9 mouse cellular contexts compared by ENCODE assay signal in the genomic region with DNA sequence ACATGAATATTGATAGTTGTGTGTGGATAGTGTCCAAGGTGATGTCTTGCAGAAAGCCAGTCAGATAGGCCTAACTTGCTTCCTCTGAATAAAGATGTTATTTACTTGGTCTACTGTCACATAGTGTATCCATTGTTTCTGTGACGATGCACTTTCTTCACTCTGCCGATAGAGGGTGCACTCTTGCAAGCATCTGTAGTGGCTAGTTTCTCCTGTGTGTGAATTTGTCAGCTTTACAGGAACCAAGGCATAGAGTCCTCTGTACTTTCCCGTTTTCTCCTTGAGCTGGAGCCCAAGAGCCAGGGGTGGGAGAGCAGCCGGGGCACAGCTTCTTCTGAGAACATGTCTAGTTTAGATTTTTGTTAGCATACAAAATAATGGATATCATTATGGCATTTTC. TPM values are rescaled to one million over a fixed set of nuclear protein-coding genes. Genes with fewer than 3 reads are reported as not detected.
DNase-seq lines count a peak whose midpoint lies in the region; ATAC-seq and TF ChIP-seq lines count a peak whose summit lies in the region.
"Had no signal": no experiment of that assay in that cellular context is flagged by ENCODE, and none has a peak within 500 bp of the region (broad histone marks: within the 10 kb centered on the region; RNA-seq: fewer than 3 reads in every experiment).

No protein-coding gene starts in this region.

- H3K9ac ChIP-seq in limb, embryonic 14.5 days (ENCODE audit: low read depth, low read length, severe bottlenecking) = no peak overlapping the region
- no peak overlapping the region for H3K9ac ChIP-seq in forebrain, embryonic 13.5 days
- H3K9ac ChIP-seq: heart, embryonic 13.5 days had no signal

- no peak overlapping the region for H3K27ac ChIP-seq in limb, embryonic 14.5 days (replicated peaks; ENCODE audit: low read depth, low read length)
- H3K27ac ChIP-seq in limb, embryonic 10.5 days = no peak overlapping the region
- H3K27ac ChIP-seq in forebrain, embryonic 13.5 days = no peak overlapping the region
- H3K27ac ChIP-seq: heart, embryonic 13.5 days had no signal

- no peak overlapping the region for H3K4me2 ChIP-seq in limb, embryonic 14.5 days (replicated peaks; ENCODE audit: low read depth, low read length, severe bottlenecking)
- no peak overlapping the region for H3K4me2 ChIP-seq in forebrain, embryonic 13.5 days
- H3K4me2 ChIP-seq: heart, embryonic 13.5 days had no signal

- ATAC-seq in limb, embryonic 14.5 days (ENCODE audit: low FRiP score, low read depth) = no peak
- peak; percentile 53; the same call in 1 of the 2 replicates for ATAC-seq in megakaryocyte-erythroid progenitor cell, adult 5-6 weeks (replicated peaks; ENCODE audit: low FRiP score, low TSS enrichment, poor library complexity, severe bottlenecking)
- no peak for ATAC-seq in forebrain, embryonic 13.5 days

- H3K4me1 ChIP-seq in limb, embryonic 14.5 days (ENCODE audit: control insufficient read depth, insufficient read depth, low read length) = no peaks in the 10 kb centered on the region
- H3K4me1 ChIP-seq in limb, embryonic 10.5 days = no peaks in the 10 kb centered on the region
- H3K4me1 ChIP-seq in forebrain, embryonic 13.5 days = no peaks in the 10 kb centered on the region

- peak; percentile 17 for DNase-seq in cerebellum, adult 9-10 months
- DNase-seq in cerebellum, adult 8-10 months = no peak
- DNase-seq in limb, embryonic 14.5 days (ENCODE audit: low spot score) = peak; percentile 62
- no peak for DNase-seq in limb, embryonic 10.5 days (ENCODE audit: low spot score)
- DNase-seq in c-Kit-positive CD71-positive TER-119-positive erythroid progenitor cells, embryonic 14.5 days (ENCODE audit: low spot score) = peak; percentile 15
- DNase-seq in layer of hippocampus, adult 9-11 months = no peak

- TF ChIP-seq POLR2A in limb, embryonic 14.5 days (IDR thresholded peaks at IDR 0.05; ENCODE audit: borderline replicate concordance, extremely low read depth, insufficient read depth, insufficient read length) = no peak

- WGBS in limb, embryonic 14.5 days = 34% methylated on average over 4 of the region's 4 CpGs
- 53% methylated on average over 4 of the region's 4 CpGs for WGBS in limb, embryonic 10.5 days
- WGBS in forebrain, embryonic 13.5 days = 41% methylated on average over 4 of the region's 4 CpGs

- peaks cover 76% of the 10 kb centered on the region for H3K36me3 ChIP-seq in limb, embryonic 14.5 days (ENCODE audit: control insufficient read depth, insufficient read depth, low read length)
- H3K36me3 ChIP-seq in limb, embryonic 10.5 days = peaks cover 87% of the 10 kb centered on the region
- H3K36me3 ChIP-seq in forebrain, embryonic 13.5 days (ENCODE audit: poor library complexity, severe bottlenecking) = peaks cover 73% of the 10 kb centered on the region

- H3K27me3 ChIP-seq in limb, embryonic 14.5 days (ENCODE audit: control insufficient read depth, insufficient read depth, low read length) = no peaks in the 10 kb centered on the region
- no peaks in the 10 kb centered on the region for H3K27me3 ChIP-seq in limb, embryonic 10.5 days (ENCODE audit: low read depth, poor library complexity, severe bottlenecking)
- no peaks in the 10 kb centered on the region for H3K27me3 ChIP-seq in forebrain, embryonic 13.5 days
- H3K27me3 ChIP-seq: heart, embryonic 13.5 days had no signal

- no peaks in the 10 kb centered on the region for H3K9me3 ChIP-seq in limb, embryonic 14.5 days (ENCODE audit: control insufficient read depth, low read length)
- H3K9me3 ChIP-seq in limb, embryonic 10.5 days (replicated peaks) = no peaks in the 10 kb centered on the region
- H3K9me3 ChIP-seq in forebrain, embryonic 13.5 days (replicated peaks) = no peaks in the 10 kb centered on the region
- H3K9me3 ChIP-seq: heart, embryonic 13.5 days had no signal

- H3K4me3 ChIP-seq in limb, embryonic 14.5 days (replicated peaks; ENCODE audit: low read length) = no peak overlapping the region
- no peak overlapping the region for H3K4me3 ChIP-seq in limb, embryonic 10.5 days
- no peak overlapping the region for H3K4me3 ChIP-seq in forebrain, embryonic 13.5 days
- H3K4me3 ChIP-seq: heart, embryonic 13.5 days had no signal

RNA-seq across cellular contexts. Expression of gene Calhm2, which starts 17.0 kb away (rescaled TPM):
- polyA plus RNA-seq in limb, embryonic 14.5 days (2012; rRNA removed) = 11.4 and 13.9 TPM in 2 replicates
- polyA plus RNA-seq in limb, embryonic 14.5 days (2014; fragmentation: Nextera tagmentation; extraction: Ambion mirVana) = 4.7 and 5.2 TPM in 2 replicates
- polyA plus RNA-seq in limb, embryonic 10.5 days (2016; fragmentation: Nextera tagmentation; extraction: Ambion mirVana) = 2.8 and 3.7 TPM in 2 replicates
- total RNA-seq in megakaryocyte-erythroid progenitor cell, adult 5-6 weeks (2014; fragmentation: Nextera tagmentation) = 3.2 and 3.6 TPM in 2 replicates
- 1.6 and 2.3 TPM in 2 replicates for total RNA-seq in megakaryocyte-erythroid progenitor cell, adult 5-6 weeks (2017)
- polyA plus RNA-seq in forebrain, embryonic 13.5 days (2015; fragmentation: Nextera tagmentation; extraction: Ambion mirVana) = 1.0 and 1.4 TPM in 2 replicates

RNA-seq across cellular contexts. Expression of gene Calhm1, which starts 23.0 kb away (rescaled TPM):
- polyA plus RNA-seq in limb, embryonic 14.5 days (2012; rRNA removed) = not detected in 2 replicates
- polyA plus RNA-seq in limb, embryonic 14.5 days (2014; fragmentation: Nextera tagmentation; extraction: Ambion mirVana) = not detected in 2 replicates
- not detected in 2 replicates for polyA plus RNA-seq in limb, embryonic 10.5 days (2016; fragmentation: Nextera tagmentation; extraction: Ambion mirVana)
- not detected in 2 replicates for total RNA-seq in megakaryocyte-erythroid progenitor cell, adult 5-6 weeks (2014; fragmentation: Nextera tagmentation)
- not detected in 2 replicates for total RNA-seq in megakaryocyte-erythroid progenitor cell, adult 5-6 weeks (2017)
- not detected in 2 replicates for polyA plus RNA-seq in forebrain, embryonic 13.5 days (2015; fragmentation: Nextera tagmentation; extraction: Ambion mirVana)
- polyA plus RNA-seq: heart, embryonic 13.5 days had no signal

RNA-seq across cellular contexts. Expression of gene Pdcd11, which starts 30.5 kb away (rescaled TPM):
- polyA plus RNA-seq in limb, embryonic 14.5 days (2012; rRNA removed) = 18.0 and 20.8 TPM in 2 replicates
- polyA plus RNA-seq in limb, embryonic 14.5 days (2014; fragmentation: Nextera tagmentation; extraction: Ambion mirVana) = 11.0 and 11.1 TPM in 2 replicates
- polyA plus RNA-seq in limb, embryonic 10.5 days (2016; fragmentation: Nextera tagmentation; extraction: Ambion mirVana) = 13.8 and 14.5 TPM in 2 replicates
- total RNA-seq in megakaryocyte-erythroid progenitor cell, adult 5-6 weeks (2014; fragmentation: Nextera tagmentation) = 31.9 and 42.3 TPM in 2 replicates
- 38.0 and 42.3 TPM in 2 replicates for total RNA-seq in megakaryocyte-erythroid progenitor cell, adult 5-6 weeks (2017)
- 9.5 and 10.4 TPM in 2 replicates for polyA plus RNA-seq in forebrain, embryonic 13.5 days (2015; fragmentation: Nextera tagmentation; extraction: Ambion mirVana)

RNA-seq across cellular contexts. Expression of gene Usmg5, which starts 30.6 kb away (rescaled TPM):
- polyA plus RNA-seq in limb, embryonic 14.5 days (2012; rRNA removed) = 498 and 671 TPM in 2 replicates
- 1,023 and 1,208 TPM in 2 replicates for polyA plus RNA-seq in limb, embryonic 14.5 days (2014; fragmentation: Nextera tagmentation; extraction: Ambion mirVana)
- polyA plus RNA-seq in limb, embryonic 10.5 days (2016; fragmentation: Nextera tagmentation; extraction: Ambion mirVana) = 1,161 and 1,186 TPM in 2 replicates
- total RNA-seq in megakaryocyte-erythroid progenitor cell, adult 5-6 weeks (2014; fragmentation: Nextera tagmentation) = 709 and 727 TPM in 2 replicates
- 667 and 899 TPM in 2 replicates for total RNA-seq in megakaryocyte-erythroid progenitor cell, adult 5-6 weeks (2017)
- polyA plus RNA-seq in forebrain, embryonic 13.5 days (2015; fragmentation: Nextera tagmentation; extraction: Ambion mirVana) = 1,392 and 1,705 TPM in 2 replicates

RNA-seq across cellular contexts. Expression of gene Calhm3, which starts 36.5 kb away (rescaled TPM):
- not detected in 2 replicates for polyA plus RNA-seq in limb, embryonic 14.5 days (2012; rRNA removed)
- polyA plus RNA-seq in limb, embryonic 14.5 days (2014; fragmentation: Nextera tagmentation; extraction: Ambion mirVana) = not detected in 2 replicates
- polyA plus RNA-seq in limb, embryonic 10.5 days (2016; fragmentation: Nextera tagmentation; extraction: Ambion mirVana) = not detected in 2 replicates
- not detected in 2 replicates for total RNA-seq in megakaryocyte-erythroid progenitor cell, adult 5-6 weeks (2014; fragmentation: Nextera tagmentation)
- total RNA-seq in megakaryocyte-erythroid progenitor cell, adult 5-6 weeks (2017) = not detected in 2 replicates
- polyA plus RNA-seq in forebrain, embryonic 13.5 days (2015; fragmentation: Nextera tagmentation; extraction: Ambion mirVana) = not detected in 2 replicates
- polyA plus RNA-seq: heart, embryonic 13.5 days had no signal

Comparison
In these comparisons a context has a peak if more than half of its experiments do, and no peak if none do; other contexts are left out.
1. DNase-seq: peak in cerebellum, adult 9-10 months (single experiment), limb, embryonic 14.5 days (single experiment) and c-Kit-positive CD71-positive TER-119-positive erythroid progenitor cells, embryonic 14.5 days (single experiment); none in cerebellum, adult 8-10 months (single experiment), limb, embryonic 10.5 days (single experiment) and layer of hippocampus, adult 9-11 months (single experiment).